Mouse (Mus musculus): ENCODE results near the gene Pde7b. TPM values are rescaled to one million over a fixed set of nuclear protein-coding genes. Genes with fewer than 3 reads are reported as not detected.

Pde7b gene
- polyA plus RNA-seq, 1 experiment from 2014 or later, result 4.3 TPM

DNA sequence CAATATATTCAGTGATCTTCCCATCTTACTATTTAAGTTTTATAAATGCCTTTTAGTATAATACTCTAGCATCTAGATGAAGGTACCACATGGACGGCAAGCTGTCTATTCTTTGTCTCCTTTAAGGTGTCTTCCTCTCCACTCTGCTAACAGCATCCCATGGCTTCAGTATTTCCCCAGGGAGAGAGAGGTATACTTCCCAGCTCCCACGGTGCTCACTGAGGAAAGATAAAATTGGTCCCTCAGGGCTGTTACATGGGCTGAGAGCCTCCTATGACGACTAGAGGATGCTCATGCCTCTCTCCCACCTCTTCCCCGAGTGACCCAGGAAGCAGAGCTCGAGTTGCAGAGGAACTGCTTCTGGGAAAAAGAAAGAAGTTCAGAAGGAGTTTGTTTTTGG lies 130.9 kb downstream of the Pde7b start:
- Histone ChIP-seq H3K9me3 (replicated peaks; ENCODE audit: control insufficient read depth, low read length) (no peaks in the 10 kb centered on the region), H3K36me3 (replicated peaks; ENCODE audit: control insufficient read depth, insufficient read depth, low read depth, low read length) (no peaks in the 10 kb centered on the region), H3K9ac (replicated peaks; ENCODE audit: low read length) (no peak overlapping the region), H3K27ac (replicated peaks; ENCODE audit: low read depth, low read length) (no peak overlapping the region), H3K4me2 (ENCODE audit: low read depth, low read length) (no peak overlapping the region), H3K4me1 (ENCODE audit: control insufficient read depth, insufficient read depth, low read length) (no peaks in the 10 kb centered on the region), H3K4me3 (ENCODE audit: low read depth, low read length) (no peak overlapping the region), H3K27me3 (ENCODE audit: control insufficient read depth, insufficient read depth, low read length) (no peaks in the 10 kb centered on the region)
- ATAC-seq (replicated peaks; ENCODE audit: insufficient number of reproducible peaks, low FRiP score, low TSS enrichment, low read depth), result no peak
- 55% methylated on average over 5 of the region's 5 CpGs for WGBS
- DNase-seq (ENCODE audit: low spot score), result no peak

DNA sequence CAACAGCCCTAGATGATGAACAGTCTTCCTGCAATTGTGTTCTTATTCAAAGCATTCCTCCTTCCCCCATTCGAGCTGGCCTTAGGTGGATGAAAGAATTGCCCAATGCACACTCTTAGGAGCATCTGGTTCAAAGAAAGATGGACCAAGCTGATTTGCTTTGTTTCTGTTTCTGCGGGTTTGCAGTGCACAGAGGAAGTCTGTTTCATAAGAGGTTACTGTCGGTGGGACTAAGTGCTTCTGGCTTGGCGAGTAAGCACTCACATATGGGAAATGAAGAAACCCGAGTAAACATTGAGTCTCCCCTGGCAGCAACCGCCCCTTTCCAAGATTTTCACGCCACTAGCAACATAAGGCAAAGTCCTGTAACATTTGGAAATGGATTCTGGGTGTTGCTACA lies 134.8 kb downstream of the Pde7b start:
- ATAC-seq (replicated peaks; ENCODE audit: insufficient number of reproducible peaks, low FRiP score, low TSS enrichment, low read depth) (no peak), DNase-seq (ENCODE audit: low spot score) (no peak)
- 60% methylated on average over 7 of the region's 7 CpGs for WGBS
- Histone ChIP-seq H3K4me1 (ENCODE audit: control insufficient read depth, insufficient read depth, low read length) (no peaks in the 10 kb centered on the region), H3K9ac (replicated peaks; ENCODE audit: low read length) (no peak overlapping the region), H3K27ac (replicated peaks; ENCODE audit: low read depth, low read length) (no peak overlapping the region), H3K4me3 (ENCODE audit: low read depth, low read length) (no peak overlapping the region), H3K9me3 (replicated peaks; ENCODE audit: control insufficient read depth, low read length) (no peaks in the 10 kb centered on the region), H3K36me3 (replicated peaks; ENCODE audit: control insufficient read depth, insufficient read depth, low read depth, low read length) (no peaks in the 10 kb centered on the region), H3K4me2 (ENCODE audit: low read depth, low read length) (no peak overlapping the region), H3K27me3 (ENCODE audit: control insufficient read depth, insufficient read depth, low read length) (no peaks in the 10 kb centered on the region)

DNA sequence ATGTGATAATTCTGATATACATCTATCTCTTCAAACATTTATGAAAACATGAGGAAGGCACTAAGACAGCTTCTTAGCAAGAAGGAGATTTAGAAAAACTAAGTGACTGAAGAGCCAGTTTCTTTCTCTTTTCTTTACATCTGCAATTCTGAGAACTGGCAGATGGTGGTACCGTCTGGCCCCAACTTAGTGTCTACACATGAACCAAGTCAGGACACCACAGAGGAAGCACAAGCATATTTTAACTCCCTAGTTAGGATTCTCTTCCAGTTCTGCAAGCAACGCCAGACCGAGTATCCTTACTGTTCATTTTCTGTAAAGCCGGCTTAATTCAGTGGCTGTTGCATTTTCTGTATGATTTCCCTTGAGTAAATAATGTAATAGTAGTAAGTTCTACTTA lies 138.9 kb downstream of the Pde7b start:
- H3K36me3 ChIP-seq (replicated peaks; ENCODE audit: control insufficient read depth, insufficient read depth, low read depth, low read length), result no peaks in the 10 kb centered on the region
- DNase-seq (ENCODE audit: low spot score), result no peak
- no peaks in the 10 kb centered on the region for H3K27me3 ChIP-seq (ENCODE audit: control insufficient read depth, insufficient read depth, low read length)
- no peak overlapping the region for H3K27ac ChIP-seq (replicated peaks; ENCODE audit: low read depth, low read length)
- no peak for ATAC-seq (replicated peaks; ENCODE audit: insufficient number of reproducible peaks, low FRiP score, low TSS enrichment, low read depth)
- H3K4me1 ChIP-seq (ENCODE audit: control insufficient read depth, insufficient read depth, low read length), result no peaks in the 10 kb centered on the region
- no peak overlapping the region for H3K4me3 ChIP-seq (ENCODE audit: low read depth, low read length)
- 89% methylated on average over 4 of the region's 4 CpGs for WGBS
- no peak overlapping the region for H3K4me2 ChIP-seq (ENCODE audit: low read depth, low read length)
- H3K9ac ChIP-seq (replicated peaks; ENCODE audit: low read length), result no peak overlapping the region
- no peaks in the 10 kb centered on the region for H3K9me3 ChIP-seq (replicated peaks; ENCODE audit: control insufficient read depth, low read length)

DNA sequence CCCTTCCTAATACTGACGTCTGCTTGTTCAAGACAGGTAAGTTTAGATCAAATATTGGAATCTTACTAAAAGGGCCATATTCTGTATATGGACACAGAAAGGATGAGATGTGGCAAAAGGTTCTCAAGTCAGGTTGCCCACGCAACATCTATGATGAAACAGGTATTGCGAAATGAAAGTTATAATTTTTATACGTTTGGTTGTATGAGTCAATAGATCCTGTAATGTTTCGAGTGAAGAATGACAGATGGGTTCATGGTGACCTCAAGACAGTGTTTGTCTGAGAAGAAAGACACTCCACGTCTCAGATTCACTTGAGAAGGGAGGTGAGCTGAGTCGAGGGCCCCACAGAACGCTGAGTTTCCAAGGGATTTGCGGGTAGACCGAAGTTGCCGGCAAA lies 149.9 kb downstream of the Pde7b start:
- WGBS, result 96% methylated on average over 11 of the region's 11 CpGs
- Histone ChIP-seq H3K36me3 (replicated peaks; ENCODE audit: control insufficient read depth, insufficient read depth, low read depth, low read length) (no peaks in the 10 kb centered on the region), H3K4me1 (ENCODE audit: control insufficient read depth, insufficient read depth, low read length) (no peaks in the 10 kb centered on the region), H3K27ac (replicated peaks; ENCODE audit: low read depth, low read length) (no peak overlapping the region), H3K4me3 (ENCODE audit: low read depth, low read length) (no peak overlapping the region), H3K27me3 (ENCODE audit: control insufficient read depth, insufficient read depth, low read length) (no peaks in the 10 kb centered on the region), H3K9me3 (replicated peaks; ENCODE audit: control insufficient read depth, low read length) (no peaks in the 10 kb centered on the region), H3K4me2 (ENCODE audit: low read depth, low read length) (no peak overlapping the region), H3K9ac (replicated peaks; ENCODE audit: low read length) (no peak overlapping the region)
- DNase-seq (ENCODE audit: low spot score) (no peak), ATAC-seq (replicated peaks; ENCODE audit: insufficient number of reproducible peaks, low FRiP score, low TSS enrichment, low read depth) (no peak)

DNA sequence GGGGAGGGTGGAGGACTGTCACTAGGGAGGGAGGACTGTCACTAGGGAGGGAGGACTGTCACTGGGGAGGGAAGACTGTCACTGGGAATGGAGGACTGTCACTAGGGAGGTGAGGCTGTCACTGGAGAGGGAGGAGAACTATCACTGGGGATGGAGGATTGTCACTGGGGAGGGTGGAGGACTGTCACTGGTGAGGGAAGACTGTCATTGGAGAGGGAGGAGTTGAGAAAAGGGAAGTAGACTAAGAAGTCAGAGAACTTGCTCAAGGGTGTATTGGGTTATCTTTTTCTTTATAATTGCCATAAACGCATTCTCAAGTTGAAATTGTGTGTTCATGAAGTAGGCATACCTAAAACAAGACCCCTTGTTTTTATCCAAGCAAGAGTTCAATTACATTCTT lies 150.5 kb downstream of the Pde7b start:
- H3K4me3 ChIP-seq (ENCODE audit: low read depth, low read length), result no peak overlapping the region
- no peaks in the 10 kb centered on the region for H3K9me3 ChIP-seq (replicated peaks; ENCODE audit: control insufficient read depth, low read length)
- ATAC-seq (replicated peaks; ENCODE audit: insufficient number of reproducible peaks, low FRiP score, low TSS enrichment, low read depth) (no peak), DNase-seq (ENCODE audit: low spot score) (no peak)
- no peak overlapping the region for H3K9ac ChIP-seq (replicated peaks; ENCODE audit: low read length)
- H3K4me1 ChIP-seq (ENCODE audit: control insufficient read depth, insufficient read depth, low read length), result no peaks in the 10 kb centered on the region
- H3K27me3 ChIP-seq (ENCODE audit: control insufficient read depth, insufficient read depth, low read length), result no peaks in the 10 kb centered on the region
- WGBS, result 94% methylated on average over 1 of the region's 1 CpGs
- H3K4me2 ChIP-seq (ENCODE audit: low read depth, low read length), result no peak overlapping the region
- H3K36me3 ChIP-seq (replicated peaks; ENCODE audit: control insufficient read depth, insufficient read depth, low read depth, low read length), result no peaks in the 10 kb centered on the region
- H3K27ac ChIP-seq (replicated peaks; ENCODE audit: low read depth, low read length), result no peak overlapping the region

DNA sequence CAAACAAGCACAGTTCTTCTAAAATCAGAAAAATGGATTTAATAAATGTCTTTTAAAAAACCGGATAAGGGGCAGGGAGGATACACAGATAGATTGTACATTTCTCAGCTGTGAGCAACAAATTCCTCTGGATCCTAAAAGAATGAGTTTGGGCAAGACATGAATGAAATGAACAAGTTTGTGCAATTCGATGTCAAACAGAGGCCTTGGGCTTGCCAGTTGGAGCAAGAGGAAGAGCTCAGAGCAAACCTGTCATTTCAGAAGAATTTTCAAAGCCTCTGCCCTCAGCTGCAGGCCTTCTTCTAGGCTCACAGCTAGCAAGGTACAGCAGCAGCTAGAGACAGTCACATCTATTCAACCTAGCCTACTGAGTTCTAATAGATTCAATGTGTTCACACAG lies 153.4 kb downstream of the Pde7b start:
- no peak for ATAC-seq (replicated peaks; ENCODE audit: insufficient number of reproducible peaks, low FRiP score, low TSS enrichment, low read depth)
- H3K9me3 ChIP-seq (replicated peaks; ENCODE audit: control insufficient read depth, low read length), result no peaks in the 10 kb centered on the region
- H3K27ac ChIP-seq (replicated peaks; ENCODE audit: low read depth, low read length), result no peak overlapping the region

DNA sequence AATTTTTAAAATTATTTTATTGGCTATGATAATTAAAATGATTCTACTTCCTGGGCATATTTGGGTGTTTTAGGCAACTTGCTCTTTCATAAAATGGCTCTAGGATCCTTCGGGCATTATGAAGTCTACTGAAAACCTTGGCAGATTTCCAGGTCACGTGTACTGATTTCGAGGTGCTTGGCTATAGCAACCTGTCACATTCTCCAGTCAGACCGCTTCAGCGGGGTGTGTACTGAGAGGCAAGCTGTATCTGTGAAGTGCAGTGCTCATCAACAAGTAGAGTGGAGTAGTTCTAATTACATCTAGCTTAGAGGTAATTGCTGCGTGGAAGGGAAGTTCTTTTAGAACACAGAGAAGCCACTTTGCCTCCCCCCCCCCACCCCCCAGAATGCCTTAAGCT lies 156.2 kb downstream of the Pde7b start:
- 88% methylated on average over 6 of the region's 6 CpGs for WGBS

More for the DNA sequence above, 153.4 kb downstream of the Pde7b start:
- H3K4me2 ChIP-seq (ENCODE audit: low read depth, low read length), result no peak overlapping the region
- no peaks in the 10 kb centered on the region for H3K4me1 ChIP-seq (ENCODE audit: control insufficient read depth, insufficient read depth, low read length)
- 82% methylated on average over 2 of the region's 2 CpGs for WGBS
- no peak for DNase-seq (ENCODE audit: low spot score)
- no peak overlapping the region for H3K9ac ChIP-seq (replicated peaks; ENCODE audit: low read length)
- H3K27me3 ChIP-seq (ENCODE audit: control insufficient read depth, insufficient read depth, low read length), result no peaks in the 10 kb centered on the region
- no peaks in the 10 kb centered on the region for H3K36me3 ChIP-seq (replicated peaks; ENCODE audit: control insufficient read depth, insufficient read depth, low read depth, low read length)
- H3K4me3 ChIP-seq (ENCODE audit: low read depth, low read length), result no peak overlapping the region

DNA sequence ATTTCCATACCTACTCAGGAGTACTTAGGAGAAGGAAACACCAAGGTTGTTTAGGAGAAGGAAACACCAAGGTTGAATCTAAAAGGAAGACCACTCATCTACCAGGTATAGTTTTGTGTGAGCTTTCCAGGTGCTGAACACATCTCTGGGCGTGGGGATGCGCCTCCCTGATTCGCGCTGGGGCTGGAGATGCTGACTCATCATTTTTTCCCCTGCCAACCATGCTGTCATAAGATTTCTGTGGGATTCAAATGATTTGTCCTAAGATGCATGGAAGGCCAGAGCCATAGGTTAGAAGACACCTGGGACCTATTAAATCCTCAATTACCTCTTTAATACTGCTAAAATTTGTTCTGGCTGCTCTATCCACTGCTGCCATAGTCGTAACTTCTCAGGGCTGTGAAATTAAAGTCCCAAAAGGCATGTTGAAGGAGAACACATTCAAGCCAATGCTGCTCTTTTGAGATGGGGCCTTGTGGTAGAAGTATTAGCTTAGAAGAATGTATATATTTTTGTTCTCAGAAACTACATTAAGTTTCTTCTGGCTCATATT lies 157.1 kb downstream of the Pde7b start:
- no peaks in the 10 kb centered on the region for H3K9me3 ChIP-seq (replicated peaks; ENCODE audit: control insufficient read depth, low read length)
- H3K4me1 ChIP-seq (ENCODE audit: control insufficient read depth, insufficient read depth, low read length), result no peaks in the 10 kb centered on the region
- DNase-seq (ENCODE audit: low spot score) (no peak), ATAC-seq (replicated peaks; ENCODE audit: insufficient number of reproducible peaks, low FRiP score, low TSS enrichment, low read depth) (no peak)
- WGBS, result 84% methylated on average over 5 of the region's 5 CpGs
- no peak overlapping the region for H3K27ac ChIP-seq (replicated peaks; ENCODE audit: low read depth, low read length)
- H3K36me3 ChIP-seq (replicated peaks; ENCODE audit: control insufficient read depth, insufficient read depth, low read depth, low read length), result no peaks in the 10 kb centered on the region
- no peak overlapping the region for H3K4me3 ChIP-seq (ENCODE audit: low read depth, low read length)
- H3K9ac ChIP-seq (replicated peaks; ENCODE audit: low read length), result no peak overlapping the region
- no peaks in the 10 kb centered on the region for H3K27me3 ChIP-seq (ENCODE audit: control insufficient read depth, insufficient read depth, low read length)
- H3K4me2 ChIP-seq (ENCODE audit: low read depth, low read length), result no peak overlapping the region

More for the DNA sequence above, 156.2 kb downstream of the Pde7b start:
- Histone ChIP-seq H3K9me3 (replicated peaks; ENCODE audit: control insufficient read depth, low read length) (no peaks in the 10 kb centered on the region), H3K9ac (replicated peaks; ENCODE audit: low read length) (no peak overlapping the region), H3K36me3 (replicated peaks; ENCODE audit: control insufficient read depth, insufficient read depth, low read depth, low read length) (no peaks in the 10 kb centered on the region), H3K4me2 (ENCODE audit: low read depth, low read length) (no peak overlapping the region), H3K4me3 (ENCODE audit: low read depth, low read length) (no peak overlapping the region), H3K4me1 (ENCODE audit: control insufficient read depth, insufficient read depth, low read length) (no peaks in the 10 kb centered on the region), H3K27me3 (ENCODE audit: control insufficient read depth, insufficient read depth, low read length) (no peaks in the 10 kb centered on the region), H3K27ac (replicated peaks; ENCODE audit: low read depth, low read length) (no peak overlapping the region)
- no peak for DNase-seq (ENCODE audit: low spot score)
- no peak; the same call in 1 of the 2 replicates for ATAC-seq (replicated peaks; ENCODE audit: insufficient number of reproducible peaks, low FRiP score, low TSS enrichment, low read depth)
